ENCODE assay signal across 8 mouse cellular contexts in genomic region chr7:141215880-141216733, GRCm38 (mm10). TPM values are rescaled to one million over a fixed set of nuclear protein-coding genes. Genes with fewer than 3 reads are reported as not detected.
DNase-seq lines count a peak whose midpoint lies in the region; ATAC-seq and TF ChIP-seq lines count a peak whose summit lies in the region.

No protein-coding gene starts in this region.

- no peaks in the 10 kb centered on the region for H3K9me3 ChIP-seq in intestine, embryonic 15.5 days
- no peaks in the 10 kb centered on the region for H3K9me3 ChIP-seq in liver, embryonic 16.5 days (replicated peaks; ENCODE audit: control insufficient read depth, low read length)
- H3K9me3 ChIP-seq in neural tube, embryonic 15.5 days (replicated peaks), result no peaks in the 10 kb centered on the region

- no peak for TF ChIP-seq CTCF in embryonic fibroblast, embryonic 13.5 days (IDR thresholded peaks at IDR 0.05; ENCODE audit: borderline replicate concordance, insufficient read depth, low read length)

- H3K4me3 ChIP-seq in embryonic fibroblast, embryonic 13.5 days (ENCODE audit: insufficient read depth, low read length), result peak overlapping the region; percentile 74
- peak overlapping the region; percentile 71 for H3K4me3 ChIP-seq in intestine, embryonic 15.5 days (replicated peaks)
- H3K4me3 ChIP-seq in liver, embryonic 16.5 days (ENCODE audit: low read depth, low read length), result peak overlapping the region; percentile 80
- peak overlapping the region; percentile 68 for H3K4me3 ChIP-seq in neural tube, embryonic 15.5 days (replicated peaks)

- no peaks in the 10 kb centered on the region for H3K4me1 ChIP-seq in embryonic fibroblast, embryonic 13.5 days (ENCODE audit: control insufficient read depth, insufficient read depth, low read length)
- peaks cover 58% of the 10 kb centered on the region for H3K4me1 ChIP-seq in intestine, embryonic 15.5 days (replicated peaks)
- peaks cover 73% of the 10 kb centered on the region for H3K4me1 ChIP-seq in liver, embryonic 16.5 days (ENCODE audit: control insufficient read depth, low read depth, low read length)
- H3K4me1 ChIP-seq in neural tube, embryonic 15.5 days, result peaks cover 28% of the 10 kb centered on the region

- H3K27ac ChIP-seq in embryonic fibroblast, embryonic 13.5 days (ENCODE audit: insufficient read depth, low read length), result no peak overlapping the region
- peak overlapping the region; percentile 97 for H3K27ac ChIP-seq in intestine, embryonic 15.5 days
- peak overlapping the region; percentile 94 for H3K27ac ChIP-seq in liver, embryonic 16.5 days (ENCODE audit: low read length)
- peak overlapping the region; percentile 74 for H3K27ac ChIP-seq in neural tube, embryonic 15.5 days (replicated peaks)

- peak overlapping the region; percentile 92 for H3K4me2 ChIP-seq in intestine, embryonic 15.5 days (replicated peaks)
- peak overlapping the region; percentile 100 for H3K4me2 ChIP-seq in liver, embryonic 16.5 days (ENCODE audit: low read depth, low read length)
- peak overlapping the region; percentile 96 for H3K4me2 ChIP-seq in neural tube, embryonic 15.5 days

- ATAC-seq in intestine, embryonic 15.5 days, result peak; percentile 76
- ATAC-seq in liver, embryonic 16.5 days (ENCODE audit: low read depth), result peak; percentile 45
- ATAC-seq in neural tube, embryonic 15.5 days (ENCODE audit: low FRiP score), result peak; percentile 46

- peak overlapping the region; percentile 66 for H3K9ac ChIP-seq in intestine, embryonic 15.5 days
- peak overlapping the region; percentile 88 for H3K9ac ChIP-seq in liver, embryonic 16.5 days (ENCODE audit: low read depth, low read length)
- peak overlapping the region; percentile 54 for H3K9ac ChIP-seq in neural tube, embryonic 15.5 days (replicated peaks)

- peak; percentile 40 for TF ChIP-seq POLR2A in embryonic fibroblast, embryonic 13.5 days (IDR thresholded peaks at IDR 0.05; ENCODE audit: low read depth, low read length)

- peaks cover 4% of the 10 kb centered on the region; the same call in 1 of the 2 replicates for H3K36me3 ChIP-seq in intestine, embryonic 15.5 days
- peaks cover 2% of the 10 kb centered on the region; the same call in 1 of the 2 replicates for H3K36me3 ChIP-seq in liver, embryonic 16.5 days (ENCODE audit: control insufficient read depth, insufficient read depth)
- H3K36me3 ChIP-seq in neural tube, embryonic 15.5 days, result 0 out of 2 replicates have a peak, but pooled peaks cover 4% of the 10 kb centered on the region

- no peaks in the 10 kb centered on the region for H3K27me3 ChIP-seq in intestine, embryonic 15.5 days (replicated peaks)
- H3K27me3 ChIP-seq in liver, embryonic 16.5 days (ENCODE audit: control insufficient read depth, insufficient read depth, low read depth, low read length), result no peaks in the 10 kb centered on the region
- H3K27me3 ChIP-seq in neural tube, embryonic 15.5 days (replicated peaks), result no peaks in the 10 kb centered on the region

- peak; percentile 26 to 32 for DNase-seq in heart, adult 18-20 months
- no peak for DNase-seq in heart, adult 8-10 months (ENCODE audit: low spot score)
- peak; percentile 91 for DNase-seq in Muller cell, postnatal 12 days (ENCODE audit: inconsistent ontology term)
- DNase-seq in retina, embryonic 14.5 days (ENCODE audit: low spot score), result no peak

- under 1% methylated on average over 42 of the region's 42 CpGs for WGBS in intestine, embryonic 15.5 days
- 1% methylated on average over 41 of the region's 42 CpGs for WGBS in liver, embryonic 16.5 days (ENCODE audit: insufficient replicate concordance)
- 1% methylated on average over 42 of the region's 42 CpGs for WGBS in neural tube, embryonic 15.5 days

RNA-seq across cellular contexts. Expression of gene Rassf7, which starts 0.4 kb away (rescaled TPM):
- total RNA-seq in heart, adult 18-20 months (2021), result under 1 TPM; 0.57 to 0.87 TPM
- total RNA-seq in heart, adult 8-10 months (2022), result under 1 TPM in 3 of 4 experiments, not detected in 1; 0.66 to 0.90 (median 0.73) TPM
- 3.9 and 5.8 TPM in 2 replicates for polyA plus RNA-seq in embryonic fibroblast, embryonic 13.5 days (2011; ENCODE audit: insufficient read length, low read depth, missing spikeins)
- polyA plus RNA-seq in intestine, embryonic 15.5 days (2015; fragmentation: Nextera tagmentation; extraction: Ambion mirVana), result 63.7 and 70.0 TPM in 2 replicates
- polyA plus RNA-seq in liver, embryonic 16.5 days (2015; fragmentation: Nextera tagmentation; extraction: Ambion mirVana), result 23.9 and 26.4 TPM in 2 replicates
- polyA plus RNA-seq in neural tube, embryonic 15.5 days (2015; fragmentation: Nextera tagmentation; extraction: Ambion mirVana), result 24.1 and 28.1 TPM in 2 replicates

RNA-seq across cellular contexts. Expression of gene Lmntd2, which starts 2.2 kb away (rescaled TPM):
- total RNA-seq in heart, adult 18-20 months (2021), result not detected
- not detected for total RNA-seq in heart, adult 8-10 months (2022)
- polyA plus RNA-seq in embryonic fibroblast, embryonic 13.5 days (2011; ENCODE audit: insufficient read length, low read depth, missing spikeins), result 0.38 and 0.58 TPM in 2 replicates
- 3.5 and 3.6 TPM in 2 replicates for polyA plus RNA-seq in intestine, embryonic 15.5 days (2015; fragmentation: Nextera tagmentation; extraction: Ambion mirVana)
- polyA plus RNA-seq in liver, embryonic 16.5 days (2015; fragmentation: Nextera tagmentation; extraction: Ambion mirVana), result 0.80 and 0.84 TPM in 2 replicates
- 0.35 and 1.6 TPM in 2 replicates for polyA plus RNA-seq in neural tube, embryonic 15.5 days (2015; fragmentation: Nextera tagmentation; extraction: Ambion mirVana)

RNA-seq across cellular contexts. Expression of gene Phrf1, which starts 12.5 kb away (rescaled TPM):
- total RNA-seq in heart, adult 18-20 months (2021), result 10 to 100 TPM; 33.7 to 34.8 TPM
- 10 to 100 TPM; 26.2 to 38.2 (median 31.9) TPM for total RNA-seq in heart, adult 8-10 months (2022)
- polyA plus RNA-seq in embryonic fibroblast, embryonic 13.5 days (2011; ENCODE audit: insufficient read length, low read depth, missing spikeins), result 54.7 and 58.7 TPM in 2 replicates
- polyA plus RNA-seq in intestine, embryonic 15.5 days (2015; fragmentation: Nextera tagmentation; extraction: Ambion mirVana), result 61.9 and 62.1 TPM in 2 replicates
- polyA plus RNA-seq in liver, embryonic 16.5 days (2015; fragmentation: Nextera tagmentation; extraction: Ambion mirVana), result 23.8 and 28.5 TPM in 2 replicates
- 54.9 and 60.2 TPM in 2 replicates for polyA plus RNA-seq in neural tube, embryonic 15.5 days (2015; fragmentation: Nextera tagmentation; extraction: Ambion mirVana)

RNA-seq across cellular contexts. Expression of gene Lrrc56, which starts 22.1 kb away (rescaled TPM):
- 1 to 10 TPM; 2.0 to 3.4 TPM for total RNA-seq in heart, adult 18-20 months (2021)
- 1 to 10 TPM; 1.8 to 3.4 (median 3.0) TPM for total RNA-seq in heart, adult 8-10 months (2022)
- polyA plus RNA-seq in embryonic fibroblast, embryonic 13.5 days (2011; ENCODE audit: insufficient read length, low read depth, missing spikeins), result 1.9 and 2.4 TPM in 2 replicates
- 5.1 and 5.4 TPM in 2 replicates for polyA plus RNA-seq in intestine, embryonic 15.5 days (2015; fragmentation: Nextera tagmentation; extraction: Ambion mirVana)
- polyA plus RNA-seq in liver, embryonic 16.5 days (2015; fragmentation: Nextera tagmentation; extraction: Ambion mirVana), result 8.3 and 9.5 TPM in 2 replicates
- 9.0 and 9.1 TPM in 2 replicates for polyA plus RNA-seq in neural tube, embryonic 15.5 days (2015; fragmentation: Nextera tagmentation; extraction: Ambion mirVana)

RNA-seq across cellular contexts. Expression of gene Hras, which starts 22.3 kb away (rescaled TPM):
- total RNA-seq in heart, adult 18-20 months (2021), result 100 to 1,000 TPM in 1 of 2 experiments, 10 to 100 TPM in 1; 91.4 to 103 TPM
- total RNA-seq in heart, adult 8-10 months (2022), result 100 to 1,000 TPM in 1 of 4 experiments, 10 to 100 TPM in 3; 81.0 to 107 (median 87.7) TPM
- polyA plus RNA-seq in embryonic fibroblast, embryonic 13.5 days (2011; ENCODE audit: insufficient read length, low read depth, missing spikeins), result 54.0 and 62.7 TPM in 2 replicates
- 92.9 and 107 TPM in 2 replicates for polyA plus RNA-seq in intestine, embryonic 15.5 days (2015; fragmentation: Nextera tagmentation; extraction: Ambion mirVana)
- 35.3 and 40.1 TPM in 2 replicates for polyA plus RNA-seq in liver, embryonic 16.5 days (2015; fragmentation: Nextera tagmentation; extraction: Ambion mirVana)
- 166 and 188 TPM in 2 replicates for polyA plus RNA-seq in neural tube, embryonic 15.5 days (2015; fragmentation: Nextera tagmentation; extraction: Ambion mirVana)

Comparison
In these comparisons a context has a peak if more than half of its experiments do, and no peak if none do; other contexts are left out.
1. DNase-seq: peak in heart, adult 18-20 months (2 of 2) and Muller cell, postnatal 12 days (single experiment); none in heart, adult 8-10 months (single experiment) and retina, embryonic 14.5 days (single experiment).
2. Peak in every context shown above with its lines, with median percentiles within 50 percentile points of each other: H3K4me3 ChIP-seq, ATAC-seq, H3K4me2 ChIP-seq and H3K9ac ChIP-seq.